15 mouse cellular contexts compared by ENCODE assay signal in genomic region chr12:117214919-117215318, GRCm38 (mm10).
DNase-seq lines count a peak whose midpoint lies in the region; ATAC-seq lines count a peak whose summit lies in the region.
"Had no signal": no experiment of that assay in that cellular context is flagged by ENCODE, and none has a peak within 500 bp of the region (broad histone marks: within the 10 kb centered on the region; RNA-seq: fewer than 3 reads in every experiment).

No protein-coding gene starts in this region.

- intact Hi-C loops in left cerebral cortex, postnatal 4 days (cut with DNase I) = no loop called here

- no peak overlapping the region for H3K4me3 ChIP-seq in forebrain, embryonic 14.5 days (ENCODE audit: low read depth, low read length)
- H3K4me3 ChIP-seq in forebrain, embryonic 10.5 days = no peak overlapping the region
- H3K4me3 ChIP-seq in forebrain, embryonic 16.5 days (replicated peaks; ENCODE audit: low read length) = no peak overlapping the region
- H3K4me3 ChIP-seq in midbrain, embryonic 16.5 days (ENCODE audit: low read depth, low read length) = no peak overlapping the region
- H3K4me3 ChIP-seq: heart, embryonic 13.5 days; limb, embryonic 13.5 days had no signal

- H3K27ac ChIP-seq in forebrain, embryonic 14.5 days (ENCODE audit: low read depth, low read length) = no peak overlapping the region
- H3K27ac ChIP-seq in forebrain, embryonic 10.5 days = no peak overlapping the region
- no peak overlapping the region for H3K27ac ChIP-seq in forebrain, embryonic 16.5 days (ENCODE audit: low read length)
- peak overlapping the region; percentile 54 for H3K27ac ChIP-seq in midbrain, embryonic 16.5 days (ENCODE audit: low read length)
- H3K27ac ChIP-seq: heart, embryonic 13.5 days; limb, embryonic 13.5 days; stomach, postnatal 0 days had no signal

- H3K9me3 ChIP-seq in forebrain, embryonic 14.5 days (replicated peaks; ENCODE audit: control insufficient read depth, low read length) = no peaks in the 10 kb centered on the region
- H3K9me3 ChIP-seq in forebrain, embryonic 10.5 days = no peaks in the 10 kb centered on the region
- H3K9me3 ChIP-seq in forebrain, embryonic 16.5 days (ENCODE audit: control insufficient read depth, low read length) = no peaks in the 10 kb centered on the region
- no peaks in the 10 kb centered on the region for H3K9me3 ChIP-seq in midbrain, embryonic 16.5 days (replicated peaks; ENCODE audit: control insufficient read depth, low read length, poor library complexity, severe bottlenecking)
- H3K9me3 ChIP-seq: heart, embryonic 13.5 days; limb, embryonic 13.5 days had no signal

- 47% methylated on average over 5 of the region's 5 CpGs for WGBS in forebrain, embryonic 14.5 days
- WGBS in forebrain, embryonic 10.5 days = 91% methylated on average over 5 of the region's 5 CpGs
- WGBS in forebrain, embryonic 16.5 days = 45% methylated on average over 5 of the region's 5 CpGs
- WGBS in midbrain, embryonic 16.5 days = 62% methylated on average over 5 of the region's 5 CpGs

- peaks cover 10% of the 10 kb centered on the region for H3K4me1 ChIP-seq in forebrain, embryonic 14.5 days (ENCODE audit: control insufficient read depth, insufficient read depth, low read length)
- H3K4me1 ChIP-seq in forebrain, embryonic 10.5 days = no peaks in the 10 kb centered on the region
- H3K4me1 ChIP-seq in forebrain, embryonic 16.5 days (replicated peaks; ENCODE audit: control insufficient read depth, insufficient read depth, low read length) = peaks cover 8% of the 10 kb centered on the region
- H3K4me1 ChIP-seq in midbrain, embryonic 16.5 days (ENCODE audit: control insufficient read depth, insufficient read depth, low read length) = peaks cover 15% of the 10 kb centered on the region
- H3K4me1 ChIP-seq: heart, embryonic 13.5 days; limb, embryonic 13.5 days had no signal

- peak; percentile 84 for DNase-seq in forebrain, embryonic 14.5 days (ENCODE audit: low spot score)
- DNase-seq in forebrain, embryonic 10.5 days (ENCODE audit: extremely low spot score, low spot score) = no peak
- peak; percentile 58 for DNase-seq in left cerebral cortex, postnatal 4 days
- DNase-seq in left cerebral cortex, adult 11 months (ENCODE audit: low spot score) = no peak
- no peak for DNase-seq in c-Kit-positive CD71-positive TER-119-positive erythroid progenitor cells, embryonic 14.5 days (ENCODE audit: low spot score)
- DNase-seq: gastrocnemius, postnatal 36 days; lung, postnatal 4 days; spleen, adult 18-20 months; thymus, postnatal 25 days had no signal

- H3K27me3 ChIP-seq in forebrain, embryonic 14.5 days (replicated peaks; ENCODE audit: control insufficient read depth, insufficient read depth, low read length) = no peaks in the 10 kb centered on the region
- H3K27me3 ChIP-seq in forebrain, embryonic 10.5 days (ENCODE audit: poor library complexity, severe bottlenecking) = no peaks in the 10 kb centered on the region
- H3K27me3 ChIP-seq in forebrain, embryonic 16.5 days (replicated peaks; ENCODE audit: control insufficient read depth, insufficient read depth, low read length) = no peaks in the 10 kb centered on the region
- no peaks in the 10 kb centered on the region for H3K27me3 ChIP-seq in midbrain, embryonic 16.5 days (ENCODE audit: control insufficient read depth, insufficient read depth, low read depth, low read length)
- H3K27me3 ChIP-seq: heart, embryonic 13.5 days; limb, embryonic 13.5 days had no signal

- H3K36me3 ChIP-seq in forebrain, embryonic 14.5 days (ENCODE audit: control insufficient read depth, insufficient read depth, low read length) = peaks cover 39% of the 10 kb centered on the region
- H3K36me3 ChIP-seq in forebrain, embryonic 10.5 days (replicated peaks) = peaks cover 96% of the 10 kb centered on the region
- no peaks in the 10 kb centered on the region for H3K36me3 ChIP-seq in forebrain, embryonic 16.5 days (ENCODE audit: control insufficient read depth, insufficient read depth)
- H3K36me3 ChIP-seq in midbrain, embryonic 16.5 days (ENCODE audit: control insufficient read depth, insufficient read depth, low read length) = peaks cover 13% of the 10 kb centered on the region
- H3K36me3 ChIP-seq: heart, embryonic 13.5 days; limb, embryonic 13.5 days had no signal

- no peak overlapping the region for H3K4me2 ChIP-seq in forebrain, embryonic 14.5 days (ENCODE audit: low read length)
- H3K4me2 ChIP-seq in forebrain, embryonic 16.5 days (ENCODE audit: low read length) = no peak overlapping the region
- H3K4me2 ChIP-seq in midbrain, embryonic 16.5 days (ENCODE audit: low read length) = no peak overlapping the region
- H3K4me2 ChIP-seq: heart, embryonic 13.5 days; limb, embryonic 13.5 days had no signal

- ATAC-seq in forebrain, embryonic 14.5 days = peak; percentile 75
- ATAC-seq in forebrain, embryonic 16.5 days = peak; percentile 77
- peak; percentile 26; the same call in 1 of the 2 replicates for ATAC-seq in midbrain, embryonic 16.5 days
- no peak for ATAC-seq in CD4-positive, CD25-positive, alpha-beta regulatory T cell, adult 4 months

- H3K9ac ChIP-seq in forebrain, embryonic 14.5 days (ENCODE audit: low read length) = no peak overlapping the region
- H3K9ac ChIP-seq in forebrain, embryonic 16.5 days (replicated peaks; ENCODE audit: low read depth, low read length) = no peak overlapping the region
- no peak overlapping the region for H3K9ac ChIP-seq in midbrain, embryonic 16.5 days (ENCODE audit: low read depth, low read length)
- H3K9ac ChIP-seq: heart, embryonic 13.5 days; limb, embryonic 13.5 days had no signal

Comparison
In these comparisons a context has a peak if more than half of its experiments do, and no peak if none do; other contexts are left out.
1. DNase-seq: peak in forebrain, embryonic 14.5 days (single experiment) and left cerebral cortex, postnatal 4 days (single experiment); none in forebrain, embryonic 10.5 days (single experiment), left cerebral cortex, adult 11 months (single experiment) and c-Kit-positive CD71-positive TER-119-positive erythroid progenitor cells, embryonic 14.5 days (single experiment).